Mouse (Mus musculus): ENCODE measurements around the gene Ppp1r21. TPM values are rescaled to one million over a fixed set of nuclear protein-coding genes. Genes with fewer than 3 reads are reported as not detected.

Ppp1r21 gene
- polyA plus RNA-seq, 1 experiment: 26.5 TPM

DNA sequence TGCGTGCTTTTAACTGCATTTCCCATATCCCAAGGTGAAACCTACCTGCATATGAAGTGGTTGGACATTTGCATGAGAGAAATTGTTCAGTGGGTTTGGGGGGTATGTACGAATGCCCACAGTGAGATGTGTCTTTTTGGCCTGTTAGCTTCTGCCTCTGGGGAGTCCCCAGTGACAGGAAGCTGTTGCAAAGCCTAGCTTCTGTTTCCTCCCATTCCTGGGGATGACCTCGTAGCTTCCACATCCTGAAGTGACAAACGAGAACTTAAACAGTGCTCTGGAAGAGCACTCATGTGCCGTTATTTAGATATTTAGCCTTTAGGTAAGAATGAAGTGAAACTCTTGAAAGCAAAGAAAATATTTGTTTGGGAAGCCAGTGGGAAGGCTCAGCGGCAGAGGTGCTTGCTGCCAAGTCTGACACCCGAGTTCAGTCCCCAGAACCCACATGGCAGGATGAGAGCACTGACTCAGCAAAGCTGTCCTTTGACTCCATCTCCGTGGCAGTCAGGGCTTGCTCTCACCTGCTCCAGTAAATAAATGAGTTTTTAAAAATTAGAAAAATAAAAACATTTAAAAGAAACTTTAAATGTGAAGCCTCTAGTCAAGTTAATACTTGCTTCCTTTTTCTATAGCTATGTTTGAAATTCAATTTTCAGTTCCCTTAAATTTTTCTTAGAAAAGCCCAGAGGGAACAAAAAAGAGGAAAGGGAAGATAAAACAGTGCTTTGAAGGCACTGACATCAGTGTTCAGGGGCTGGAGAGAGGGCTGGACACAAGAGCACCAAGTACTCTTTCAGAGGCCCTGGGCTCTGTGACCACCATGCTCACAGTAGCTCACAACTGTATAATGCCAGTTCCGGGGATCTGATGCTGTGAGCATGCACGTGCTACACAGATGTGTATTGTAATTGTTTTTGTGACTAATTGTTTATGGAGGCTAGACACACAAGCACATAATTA, 21.3 kb downstream of the Ppp1r21 start:
- peaks cover 7% of the 10 kb centered on the region for H3K4me1 ChIP-seq (ENCODE audit: control insufficient read depth, insufficient read depth, low read length)
- 18% methylated on average over 10 of the region's 10 CpGs for WGBS
- peak overlapping the region; percentile 43; the same call in 1 of the 2 replicates for H3K27ac ChIP-seq (ENCODE audit: control insufficient read depth, insufficient read depth, low read depth, low read length, poor library complexity)
- TF ChIP-seq POLR2A (IDR thresholded peaks at IDR 0.05; ENCODE audit: borderline replicate concordance, control insufficient read depth, low read depth, low read length) (no peak), CTCF (IDR thresholded peaks at IDR 0.05; ENCODE audit: control insufficient read depth, insufficient read depth, low read length) (no peak)
- H3K4me3 ChIP-seq (replicated peaks; ENCODE audit: control insufficient read depth, low read depth, low read length): no peak overlapping the region

DNA sequence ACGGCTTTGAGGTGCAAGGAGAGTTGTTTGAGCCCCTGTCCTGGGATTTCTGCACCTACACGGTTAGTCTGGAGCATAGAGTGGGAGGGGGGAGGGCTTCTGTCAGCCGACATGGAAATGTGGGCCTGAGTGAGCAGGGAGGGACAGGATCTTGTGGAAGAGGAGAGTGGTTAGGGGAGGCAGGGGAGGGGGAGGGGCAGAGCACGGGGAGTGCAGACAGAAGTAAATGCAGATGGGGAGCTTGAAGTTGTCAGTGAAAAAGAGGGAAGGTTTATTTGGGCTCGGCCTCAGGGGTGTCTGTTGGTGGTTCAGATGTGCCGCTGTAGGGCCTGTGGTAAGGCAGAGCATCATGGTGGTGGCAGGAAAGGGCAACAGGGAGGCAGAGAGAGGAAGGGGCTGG, 22.6 kb downstream of the Ppp1r21 start:
- peak overlapping the region; percentile 64 for H3K27ac ChIP-seq (ENCODE audit: control insufficient read depth, insufficient read depth, low read depth, low read length, poor library complexity)
- no peak overlapping the region for H3K4me3 ChIP-seq (replicated peaks; ENCODE audit: control insufficient read depth, low read depth, low read length)
- 50% methylated on average over 6 of the region's 6 CpGs for WGBS
- H3K4me1 ChIP-seq (ENCODE audit: control insufficient read depth, insufficient read depth, low read length): peaks cover 7% of the 10 kb centered on the region
- TF ChIP-seq CTCF (IDR thresholded peaks at IDR 0.05; ENCODE audit: control insufficient read depth, insufficient read depth, low read length) (no peak), POLR2A (IDR thresholded peaks at IDR 0.05; ENCODE audit: borderline replicate concordance, control insufficient read depth, low read depth, low read length) (no peak)

DNA sequence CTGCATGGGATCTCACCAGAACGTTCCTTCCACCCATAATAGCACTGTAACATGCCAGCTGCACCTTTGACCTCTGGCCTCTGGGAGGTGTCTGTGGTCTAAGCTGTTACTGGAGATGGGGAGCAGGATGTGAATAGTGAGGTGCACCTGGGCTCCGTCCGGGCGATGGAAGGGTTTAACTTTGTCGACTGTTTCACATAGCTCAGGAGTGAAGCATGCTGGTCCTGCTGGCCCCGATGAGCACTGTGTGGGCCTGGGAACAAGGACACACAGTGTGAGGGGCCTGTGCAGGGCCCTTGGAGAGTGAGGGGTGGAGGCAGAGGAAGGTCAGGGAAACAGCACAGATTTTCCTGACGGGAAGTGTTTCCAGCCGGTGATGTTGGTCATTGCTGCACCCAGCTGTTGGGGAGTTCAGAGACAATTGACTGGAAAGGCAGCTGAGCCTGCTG, 23.1 kb downstream of the Ppp1r21 start:
- WGBS: 64% methylated on average over 8 of the region's 8 CpGs
- Histone ChIP-seq H3K4me3 (replicated peaks; ENCODE audit: control insufficient read depth, low read depth, low read length) (no peak overlapping the region), H3K27ac (ENCODE audit: control insufficient read depth, insufficient read depth, low read depth, low read length, poor library complexity) (no peak overlapping the region; the same call in 1 of the 2 replicates), H3K4me1 (ENCODE audit: control insufficient read depth, insufficient read depth, low read length) (peaks cover 7% of the 10 kb centered on the region)
- TF ChIP-seq CTCF (IDR thresholded peaks at IDR 0.05; ENCODE audit: control insufficient read depth, insufficient read depth, low read length): no peak
- TF ChIP-seq POLR2A (IDR thresholded peaks at IDR 0.05; ENCODE audit: borderline replicate concordance, control insufficient read depth, low read depth, low read length): no peak

DNA sequence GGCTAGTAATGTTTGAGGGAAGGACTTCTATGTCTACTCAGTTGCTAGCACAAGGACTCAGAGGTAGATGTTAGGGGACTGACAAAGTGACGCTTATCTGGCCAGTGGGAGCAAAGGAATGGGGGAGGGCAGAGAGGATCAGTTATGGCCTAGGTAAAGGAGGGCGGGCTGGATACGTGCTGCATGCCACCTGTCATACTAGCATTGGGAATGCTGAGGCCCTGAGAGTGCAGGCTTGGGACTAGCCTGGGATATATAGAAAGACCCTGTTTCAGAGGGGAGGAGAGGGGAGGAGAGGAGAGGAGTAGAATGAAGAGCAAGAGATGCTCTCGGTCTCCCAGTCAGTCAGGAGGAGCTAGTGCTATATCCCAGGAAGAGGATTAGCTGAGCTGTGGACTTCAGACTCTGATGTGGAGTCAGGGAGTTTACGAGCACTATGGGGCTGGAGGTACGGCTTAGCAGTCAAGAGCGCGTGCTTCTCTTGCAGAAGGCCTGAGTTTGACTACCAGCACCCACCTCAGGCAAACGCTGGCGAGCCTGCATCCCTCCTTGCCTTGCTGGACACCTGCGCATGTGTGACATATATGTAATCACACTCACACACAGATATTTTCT, 23.7 kb downstream of the Ppp1r21 start:
- no peak overlapping the region for H3K4me3 ChIP-seq (replicated peaks; ENCODE audit: control insufficient read depth, low read depth, low read length)
- peaks cover 7% of the 10 kb centered on the region for H3K4me1 ChIP-seq (ENCODE audit: control insufficient read depth, insufficient read depth, low read length)
- no peak for TF ChIP-seq CTCF (IDR thresholded peaks at IDR 0.05; ENCODE audit: control insufficient read depth, insufficient read depth, low read length)
- no peak for TF ChIP-seq POLR2A (IDR thresholded peaks at IDR 0.05; ENCODE audit: borderline replicate concordance, control insufficient read depth, low read depth, low read length)
- whole genome bisulfite sequencing: 90% methylated on average over 11 of the region's 11 CpGs
- H3K27ac ChIP-seq (ENCODE audit: control insufficient read depth, insufficient read depth, low read depth, low read length, poor library complexity): no peak overlapping the region

DNA sequence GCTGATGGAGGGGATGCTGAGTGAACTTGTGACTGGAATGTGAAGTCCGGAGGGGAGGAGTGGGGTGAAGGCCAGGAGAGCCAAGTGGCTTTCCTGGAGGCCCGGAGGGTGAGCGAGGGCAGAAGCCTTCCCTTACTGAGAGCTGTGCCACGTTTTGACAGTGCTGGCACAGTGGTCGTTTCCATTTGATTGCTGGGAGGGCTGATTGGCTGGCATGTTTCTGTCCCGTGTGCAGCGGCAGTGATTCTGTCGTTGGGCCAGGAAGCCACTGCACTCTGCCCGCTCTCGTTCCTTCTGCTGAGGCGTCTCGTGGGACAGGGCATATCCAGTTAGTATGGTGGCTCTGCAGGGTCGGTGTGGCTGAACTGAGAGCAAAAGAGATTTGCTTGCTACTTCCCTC, 26.3 kb downstream of the Ppp1r21 start:
- H3K4me3 ChIP-seq (replicated peaks; ENCODE audit: control insufficient read depth, low read depth, low read length): no peak overlapping the region
- H3K4me1 ChIP-seq (ENCODE audit: control insufficient read depth, insufficient read depth, low read length): peaks cover 4% of the 10 kb centered on the region
- H3K27ac ChIP-seq (ENCODE audit: control insufficient read depth, insufficient read depth, low read depth, low read length, poor library complexity): no peak overlapping the region
- 85% methylated on average over 13 of the region's 13 CpGs for WGBS
- TF ChIP-seq CTCF (IDR thresholded peaks at IDR 0.05; ENCODE audit: control insufficient read depth, insufficient read depth, low read length) (no peak), POLR2A (IDR thresholded peaks at IDR 0.05; ENCODE audit: borderline replicate concordance, control insufficient read depth, low read depth, low read length) (no peak)

DNA sequence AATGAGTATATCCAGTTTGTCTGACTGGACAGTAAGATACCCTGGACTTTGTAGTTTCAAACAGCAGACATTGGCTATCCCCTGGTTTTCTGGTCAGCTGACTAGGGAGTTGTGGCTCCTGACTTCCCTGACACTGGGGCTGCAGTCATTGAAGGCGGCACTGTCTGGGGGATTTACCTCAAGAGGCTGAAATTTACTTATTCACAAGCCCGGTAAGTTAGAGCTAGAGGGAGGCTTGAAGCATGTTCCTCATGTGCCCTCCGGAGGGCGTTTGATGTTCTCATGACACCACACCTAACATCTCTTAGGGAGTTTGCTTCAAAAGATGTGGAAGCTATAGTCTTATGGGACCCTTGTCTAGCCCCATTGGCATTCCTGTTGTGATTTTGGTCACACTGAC, 26.8 kb downstream of the Ppp1r21 start:
- TF ChIP-seq CTCF (IDR thresholded peaks at IDR 0.05; ENCODE audit: control insufficient read depth, insufficient read depth, low read length) (no peak), POLR2A (IDR thresholded peaks at IDR 0.05; ENCODE audit: borderline replicate concordance, control insufficient read depth, low read depth, low read length) (no peak)
- 79% methylated on average over 4 of the region's 4 CpGs for WGBS
- Histone ChIP-seq H3K4me3 (replicated peaks; ENCODE audit: control insufficient read depth, low read depth, low read length) (no peak overlapping the region), H3K4me1 (ENCODE audit: control insufficient read depth, insufficient read depth, low read length) (peaks cover 4% of the 10 kb centered on the region), H3K27ac (ENCODE audit: control insufficient read depth, insufficient read depth, low read depth, low read length, poor library complexity) (no peak overlapping the region)

DNA sequence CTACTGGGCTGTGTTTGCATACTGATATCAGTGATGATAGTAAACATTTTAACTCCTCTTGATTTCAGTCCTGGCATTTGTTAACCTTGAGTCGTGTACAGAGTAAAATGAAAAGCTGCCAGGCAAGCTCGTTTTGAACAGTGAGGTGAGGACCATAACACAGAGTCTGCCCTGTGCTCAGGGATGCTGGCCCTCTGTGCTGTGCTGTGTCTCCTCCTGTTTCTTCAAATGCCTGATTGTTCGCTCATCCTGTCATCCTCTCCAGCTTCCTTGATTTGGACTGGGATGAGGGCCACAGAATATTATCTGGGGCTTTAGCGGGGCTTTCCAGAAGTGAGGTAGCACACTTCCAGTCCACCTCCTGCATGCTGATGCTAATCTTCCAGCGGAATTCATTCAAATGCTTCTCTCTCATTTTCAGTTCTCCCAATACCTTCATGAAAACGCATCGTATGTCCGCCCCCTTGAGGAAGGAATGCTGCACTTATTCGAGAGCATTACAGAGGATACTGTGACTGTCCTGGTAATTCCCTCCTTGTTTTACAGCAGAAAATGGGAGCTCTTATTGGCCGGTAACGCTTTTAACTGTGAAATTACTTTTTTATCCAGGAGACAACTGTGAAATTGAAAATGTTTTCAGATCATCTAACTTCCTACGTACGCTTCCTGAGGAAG, 28.4 kb downstream of the Ppp1r21 start:
- H3K27ac ChIP-seq (ENCODE audit: control insufficient read depth, insufficient read depth, low read depth, low read length, poor library complexity): no peak overlapping the region
- H3K4me1 ChIP-seq (ENCODE audit: control insufficient read depth, insufficient read depth, low read length): no peaks in the 10 kb centered on the region; the same call in none of the 2 replicates
- TF ChIP-seq POLR2A (IDR thresholded peaks at IDR 0.05; ENCODE audit: borderline replicate concordance, control insufficient read depth, low read depth, low read length): no peak
- TF ChIP-seq CTCF (IDR thresholded peaks at IDR 0.05; ENCODE audit: control insufficient read depth, insufficient read depth, low read length): no peak
- H3K4me3 ChIP-seq (replicated peaks; ENCODE audit: control insufficient read depth, low read depth, low read length): no peak overlapping the region
- 81% methylated on average over 13 of the region's 13 CpGs for WGBS

DNA sequence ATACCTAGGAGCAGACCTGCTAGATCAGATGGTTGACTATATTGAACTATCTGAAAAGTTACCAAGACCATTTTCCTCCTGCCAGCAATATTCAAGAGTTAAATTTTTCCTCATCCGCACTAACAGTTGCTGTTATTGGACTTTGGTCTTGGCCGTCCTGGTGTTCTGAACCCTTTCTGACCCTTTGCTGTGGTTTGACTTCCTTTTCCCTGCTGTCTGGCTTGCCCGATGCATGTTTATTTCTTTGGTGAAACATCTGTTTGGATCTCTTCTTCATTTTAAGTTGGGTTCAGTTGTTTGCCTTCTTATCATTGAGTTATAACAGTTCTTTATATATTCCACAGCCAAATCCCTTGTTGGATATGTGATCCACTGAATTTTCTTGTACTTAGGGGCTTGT, 33.7 kb downstream of the Ppp1r21 start:
- TF ChIP-seq CTCF (IDR thresholded peaks at IDR 0.05; ENCODE audit: control insufficient read depth, insufficient read depth, low read length) (no peak), POLR2A (IDR thresholded peaks at IDR 0.05; ENCODE audit: borderline replicate concordance, control insufficient read depth, low read depth, low read length) (no peak)
- 57% methylated on average over 3 of the region's 3 CpGs for WGBS
- Histone ChIP-seq H3K4me1 (ENCODE audit: control insufficient read depth, insufficient read depth, low read length) (no peaks in the 10 kb centered on the region), H3K4me3 (replicated peaks; ENCODE audit: control insufficient read depth, low read depth, low read length) (no peak overlapping the region), H3K27ac (ENCODE audit: control insufficient read depth, insufficient read depth, low read depth, low read length, poor library complexity) (no peak overlapping the region)

All from bone marrow, adult 2 months (tissue).